Mouse (Mus musculus) gastrocnemius, adult 18-20 months (tissue): ENCODE results near the gene Calr. TPM values are rescaled to one million over a fixed set of nuclear protein-coding genes. Genes with fewer than 3 reads are reported as not detected.

Experiments
- DNase-seq: peaks from one replicate; pipeline ENCODE4 v3.0.0; 2021; ENCODE audit warnings: low spot score
- microRNA-seq: library from miRNA; unstranded; fragments of <30 nt; microRNA quantifications from one replicate; pipeline ENCODE4 v1.2.0, GENCODE M21; 2021
- total RNA-seq, 2 experiments: library from RNA; stranded (reverse); gene quantifications; 2 replicates each; pipeline ENCODE4 v1.2.3; 2021

The Calr gene
- total RNA-seq, 2 experiments from 2014 or later, result 145 to 160 TPM

DNA sequence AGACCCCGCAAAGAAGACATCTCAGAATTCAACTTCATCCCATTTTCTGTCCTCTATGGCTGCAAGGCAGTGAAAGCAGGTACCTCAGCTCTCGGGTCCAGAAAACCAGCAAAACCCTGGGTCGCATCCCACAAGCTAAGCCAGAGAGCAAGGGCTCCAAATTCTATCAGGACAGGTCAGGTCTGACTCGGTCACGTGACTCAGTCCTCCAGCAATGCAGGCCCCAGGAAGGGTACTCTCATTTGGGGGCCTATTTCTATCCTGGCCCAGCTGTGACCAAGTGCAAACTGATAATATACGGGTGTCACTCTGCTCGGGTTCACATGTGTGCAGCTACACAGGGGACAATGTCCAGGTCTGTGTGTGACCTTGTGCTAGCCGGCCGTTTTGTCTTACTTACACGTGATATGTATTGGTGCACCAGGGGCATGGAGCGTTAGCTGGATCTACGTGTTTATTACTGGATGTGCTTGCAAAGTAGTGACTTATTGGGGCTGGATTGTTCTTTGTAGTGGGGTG is 54.2 kb downstream of the Calr start:
- DNase-seq, result no peak

Small RNA genes within 50 kb of the gene (microRNA-seq; reads per million reads assigned to microRNA genes)
- gene Mir7069, result 1.0 reads per million

Other genes with a start within 250 kb of the Calr start
- gene Ier2, start 184.1 kb downstream of the Calr start, total RNA-seq, result 1 to 10 TPM; 4.7 to 8.3 TPM
- 10 to 100 TPM; 47.0 to 51.4 TPM for gene Trmt1, start 160.6 kb downstream of the Calr start, total RNA-seq
- gene Nacc1, start 159.1 kb downstream of the Calr start, total RNA-seq, result 10 to 100 TPM; 19.3 to 22.8 TPM
- gene Lyl1, start 145.5 kb downstream of the Calr start, total RNA-seq, result 1 to 10 TPM in 1 of 2 experiments, under 1 TPM in 1; 0.73 to 1.6 TPM
- gene G430095P16Rik, start 123.9 kb downstream of the Calr start, total RNA-seq, result under 1 TPM; 0.34 to 0.45 TPM
- 100 to 1,000 TPM; 481 to 528 TPM for gene Nfix, start 46.6 kb downstream of the Calr start, total RNA-seq
- gene Dand5, start 24.1 kb downstream of the Calr start, total RNA-seq, result 10 to 100 TPM; 12.8 to 12.9 TPM
- 10 to 100 TPM; 22.9 to 24.2 TPM for gene Gadd45gip1, start 15.4 kb downstream of the Calr start, total RNA-seq
- gene Rad23a, start 6.3 kb downstream of the Calr start, total RNA-seq, result 100 to 1,000 TPM; 171 to 176 TPM
- 10 to 100 TPM; 22.8 to 25.2 TPM for gene Farsa, start 10.1 kb upstream of the Calr start, total RNA-seq
- gene Syce2, start 25.2 kb upstream of the Calr start, total RNA-seq, result 1 to 10 TPM; 1.3 to 1.4 TPM
- gene Gcdh, start 47.0 kb upstream of the Calr start, total RNA-seq, result 10 to 100 TPM; 33.7 to 38.2 TPM
- not detected for gene Klf1, start 55.0 kb upstream of the Calr start, total RNA-seq
- 1 to 10 TPM; 6.1 to 6.8 TPM for gene Dnase2a, start 61.6 kb upstream of the Calr start, total RNA-seq
- under 1 TPM in 1 of 2 experiments, not detected in 1; 0.07 TPM for gene Mast1, start 90.4 kb upstream of the Calr start, total RNA-seq
- gene Rtbdn, start 100.1 kb upstream of the Calr start, total RNA-seq, result not detected
- not detected for gene Gm49661, start 122.5 kb upstream of the Calr start, total RNA-seq
- 100 to 1,000 TPM; 193 to 200 TPM for gene Prdx2, start 122.7 kb upstream of the Calr start, total RNA-seq
- gene Rnaseh2a, start 122.8 kb upstream of the Calr start, total RNA-seq, result 10 to 100 TPM; 21.1 to 21.7 TPM
- 10 to 100 TPM in 1 of 2 experiments, 1 to 10 TPM in 1; 9.4 to 12.5 TPM for gene Junb, start 131.8 kb upstream of the Calr start, total RNA-seq
- gene Hook2, start 143.7 kb upstream of the Calr start, total RNA-seq, result 1 to 10 TPM; 2.1 to 2.7 TPM
- not detected for gene Best2, start 167.6 kb upstream of the Calr start, total RNA-seq
- 10 to 100 TPM; 53.6 to 58.0 TPM for gene Asna1, start 178.3 kb upstream of the Calr start, total RNA-seq
- gene Trir, start 179.9 kb upstream of the Calr start, total RNA-seq, result 10 to 100 TPM; 70.4 to 78.8 TPM
- gene Tnpo2, start 190.0 kb upstream of the Calr start, total RNA-seq, result 10 to 100 TPM; 27.6 to 35.4 TPM
- gene Fbxw9, start 213.1 kb upstream of the Calr start, total RNA-seq, result 1 to 10 TPM; 1.8 TPM
- not detected for gene Gm5741, start 221.0 kb upstream of the Calr start, total RNA-seq
- gene Dhps, start 224.8 kb upstream of the Calr start, total RNA-seq, result 10 to 100 TPM; 31.6 to 35.1 TPM
- gene Wdr83os, start 233.8 kb upstream of the Calr start, total RNA-seq, result 10 to 100 TPM; 46.9 to 47.2 TPM
- gene Wdr83, start 234.4 kb upstream of the Calr start, total RNA-seq, result 10 to 100 TPM; 12.6 to 20.8 TPM
- 1 to 10 TPM; 7.9 to 9.4 TPM for gene Man2b1, start 236.3 kb upstream of the Calr start, total RNA-seq